Mouse (Mus musculus): Measurements from ENCODE around the gene Zc3h13.

Gene Zc3h13

DNA sequence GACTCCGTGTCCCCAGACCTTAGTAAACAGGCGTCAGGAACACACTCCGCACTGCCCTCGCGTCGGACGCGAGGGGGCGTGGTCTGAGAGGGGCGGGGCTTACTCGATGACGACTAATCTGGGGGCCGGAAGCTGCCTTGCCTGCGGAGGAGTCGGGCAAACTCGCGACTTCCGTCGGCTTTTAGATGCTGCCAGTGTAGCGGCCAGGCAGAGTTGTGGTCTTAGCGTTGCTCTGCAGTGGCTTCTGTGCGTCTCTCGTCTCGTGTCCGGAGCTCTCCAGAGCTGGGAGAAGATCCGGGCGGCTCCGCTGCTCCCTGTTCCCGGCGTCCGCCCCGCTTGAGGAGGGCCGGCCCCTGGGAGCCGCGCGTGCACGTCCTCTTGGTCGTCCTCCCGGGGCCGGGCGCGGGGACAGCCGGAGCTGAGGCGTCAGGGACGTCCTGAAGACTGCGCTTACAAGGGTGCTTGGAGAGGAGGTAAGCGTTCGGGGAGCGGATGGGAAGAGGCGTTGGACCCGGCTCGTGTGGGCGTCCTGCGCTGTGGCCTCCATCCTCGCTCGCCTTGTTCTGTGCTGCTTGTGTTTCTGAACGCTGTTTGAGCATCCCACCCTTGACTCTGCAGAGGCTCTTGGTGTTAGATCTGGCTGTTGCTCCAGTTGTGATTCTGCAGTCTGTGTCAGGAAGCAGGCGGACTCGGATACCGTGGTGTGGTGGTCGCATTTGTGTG lies at the start of gene Zc3h13:
Zc3h13 (plus strand) TSS at position 181 of the 723 bp plus-strand sequence.
- DNase-seq (ENCODE audit: low spot score) = peak; percentile 95

DNA sequence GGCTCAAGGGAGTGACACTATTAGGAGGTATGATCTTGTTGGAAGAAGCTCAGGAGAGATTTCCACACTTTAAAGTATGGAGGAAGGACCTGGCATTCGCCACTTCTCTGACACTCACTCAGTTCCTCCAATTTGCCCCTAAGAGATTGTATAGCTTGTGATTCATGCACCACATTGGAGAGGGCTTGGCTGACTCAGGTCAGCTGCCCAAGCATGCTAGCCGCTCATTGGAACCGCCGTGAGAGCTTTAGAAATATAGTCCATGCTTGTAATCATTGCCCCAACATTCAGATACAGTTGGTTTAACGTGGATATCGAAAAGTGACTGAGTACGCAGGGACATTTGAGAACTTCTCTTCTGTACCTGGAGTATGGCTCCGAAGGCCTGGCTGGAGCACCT lies 48.6 kb upstream of the Zc3h13 start:
- DNase-seq (ENCODE audit: low spot score) = no peak

DNA sequence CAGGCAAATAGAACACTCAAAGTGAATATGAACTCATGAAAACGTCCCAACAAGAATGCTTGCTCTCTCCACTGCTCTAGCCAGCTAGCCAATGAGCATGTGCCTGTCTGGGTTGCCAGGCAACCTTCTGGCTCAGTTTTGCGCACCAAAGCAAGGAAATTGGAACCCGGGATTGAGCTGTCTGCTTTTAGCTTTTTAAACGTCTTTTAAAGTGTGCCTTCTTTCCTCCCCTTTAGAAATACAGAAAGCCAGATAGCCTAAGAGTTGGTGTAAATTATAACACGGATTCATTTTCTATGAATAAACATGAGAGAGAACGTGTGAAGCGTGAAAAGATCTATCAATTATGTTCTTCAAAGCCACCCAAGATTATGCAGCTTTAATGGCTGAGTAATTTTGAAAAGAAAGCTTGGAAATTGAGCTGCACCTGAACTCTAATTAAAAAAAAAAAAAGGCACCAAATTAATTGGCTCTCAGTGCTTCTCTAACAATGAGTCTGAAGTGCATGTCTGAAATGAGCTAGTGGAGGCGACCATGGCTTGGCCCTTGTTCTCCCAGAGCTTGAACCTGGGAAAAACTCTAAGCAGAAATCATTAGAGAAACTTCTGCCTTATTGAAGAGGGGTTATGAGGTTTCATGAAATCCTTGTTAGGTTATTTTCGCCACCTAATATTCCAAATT lies 48.1 kb upstream of the Zc3h13 start:
- DNase-seq (ENCODE audit: low spot score) = no peak

DNA sequence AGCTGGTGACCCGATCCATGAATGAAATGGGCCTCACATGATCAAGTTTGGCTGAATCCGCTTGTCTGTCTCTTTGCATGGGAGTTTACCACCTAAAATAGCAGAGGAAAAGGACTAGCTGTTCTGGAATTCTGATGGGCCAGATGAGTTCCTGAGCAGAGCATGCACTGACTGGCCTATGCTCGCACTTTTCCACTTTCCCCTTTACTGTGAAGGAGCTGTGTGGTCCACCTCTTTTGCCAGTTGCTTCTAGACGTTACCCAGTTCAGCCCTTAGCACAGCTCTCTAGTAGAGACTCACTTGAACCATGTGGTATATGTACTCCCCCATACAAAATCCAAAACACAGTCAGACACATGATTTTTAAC lies 47.6 kb upstream of the Zc3h13 start:
- DNase-seq (ENCODE audit: low spot score) = no peak

DNA sequence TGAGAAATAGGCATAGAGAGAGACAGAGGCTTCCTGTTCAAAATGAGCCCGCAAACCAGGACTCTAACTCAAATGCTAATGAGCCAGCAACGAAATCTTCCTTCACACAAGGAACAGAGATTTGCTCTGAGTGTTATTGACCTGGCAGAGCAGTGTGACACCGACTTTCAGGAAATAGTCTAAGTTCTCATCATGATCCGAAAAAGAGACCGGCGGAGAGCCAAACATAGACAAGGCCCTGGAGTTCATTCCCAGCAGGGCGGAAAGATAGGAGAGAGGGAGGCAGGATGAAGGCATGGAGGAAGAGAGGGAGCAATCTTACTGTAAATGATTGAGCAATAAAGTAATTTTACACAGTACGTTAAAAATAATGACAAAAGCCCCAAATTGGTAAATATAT lies 47.1 kb upstream of the Zc3h13 start:
- DNase-seq (ENCODE audit: low spot score) = no peak

DNA sequence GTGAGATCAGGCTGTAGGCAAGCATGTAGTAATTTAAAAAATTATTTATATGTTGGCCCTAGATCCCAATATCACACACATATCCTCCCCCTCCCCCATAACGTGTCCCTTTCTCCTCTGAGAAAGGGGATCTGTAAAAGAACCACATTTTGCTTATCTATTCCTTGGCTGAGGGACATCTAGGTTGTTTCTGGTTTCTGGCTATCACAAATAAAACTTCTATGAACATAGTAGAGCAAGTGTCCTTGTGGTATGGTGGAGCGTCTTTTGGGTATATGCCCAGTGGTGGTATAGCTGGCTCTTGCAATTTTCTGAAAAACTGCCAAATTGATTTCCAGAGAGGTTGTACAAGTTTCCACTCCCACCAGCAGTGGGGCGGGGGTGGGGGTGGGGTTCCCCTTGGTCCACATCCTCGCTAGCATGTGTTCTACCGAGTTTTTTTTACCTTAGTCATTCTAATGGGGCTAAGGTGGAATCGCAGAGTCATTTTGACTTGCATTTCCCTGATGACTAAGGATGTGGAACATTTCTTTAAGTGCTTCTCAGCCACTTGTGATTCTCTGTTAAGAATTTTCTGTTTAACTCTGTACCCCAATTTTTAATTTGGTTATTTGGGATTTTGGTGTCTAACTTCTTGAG lies 46.0 kb upstream of the Zc3h13 start:
- DNase-seq (ENCODE audit: low spot score) = no peak

DNA sequence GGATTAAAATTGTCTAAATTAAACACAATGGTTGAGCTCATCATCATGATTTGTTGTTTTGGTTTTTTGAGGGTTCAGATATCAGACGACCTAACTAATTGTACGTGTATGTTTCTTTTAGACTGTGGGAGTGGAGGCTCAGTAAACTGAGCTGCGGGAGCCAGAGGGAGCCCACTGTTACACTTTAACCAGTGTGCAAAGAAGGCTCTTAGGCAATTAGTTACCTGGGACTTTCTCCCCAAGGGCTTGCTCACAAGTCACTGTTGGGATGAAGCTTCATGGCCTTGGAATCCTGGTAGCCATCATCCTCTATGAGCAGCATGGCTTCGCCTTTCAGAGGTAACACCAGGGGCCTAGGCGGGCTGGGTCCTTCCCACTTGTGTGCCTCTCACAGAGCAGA lies 42.1 kb upstream of the Zc3h13 start, which contains the start of gene Cpb2:
Cpb2 (plus strand) TSS at position 201 of the 400 bp plus-strand sequence.
- DNase-seq (ENCODE audit: low spot score) = no peak

DNA sequence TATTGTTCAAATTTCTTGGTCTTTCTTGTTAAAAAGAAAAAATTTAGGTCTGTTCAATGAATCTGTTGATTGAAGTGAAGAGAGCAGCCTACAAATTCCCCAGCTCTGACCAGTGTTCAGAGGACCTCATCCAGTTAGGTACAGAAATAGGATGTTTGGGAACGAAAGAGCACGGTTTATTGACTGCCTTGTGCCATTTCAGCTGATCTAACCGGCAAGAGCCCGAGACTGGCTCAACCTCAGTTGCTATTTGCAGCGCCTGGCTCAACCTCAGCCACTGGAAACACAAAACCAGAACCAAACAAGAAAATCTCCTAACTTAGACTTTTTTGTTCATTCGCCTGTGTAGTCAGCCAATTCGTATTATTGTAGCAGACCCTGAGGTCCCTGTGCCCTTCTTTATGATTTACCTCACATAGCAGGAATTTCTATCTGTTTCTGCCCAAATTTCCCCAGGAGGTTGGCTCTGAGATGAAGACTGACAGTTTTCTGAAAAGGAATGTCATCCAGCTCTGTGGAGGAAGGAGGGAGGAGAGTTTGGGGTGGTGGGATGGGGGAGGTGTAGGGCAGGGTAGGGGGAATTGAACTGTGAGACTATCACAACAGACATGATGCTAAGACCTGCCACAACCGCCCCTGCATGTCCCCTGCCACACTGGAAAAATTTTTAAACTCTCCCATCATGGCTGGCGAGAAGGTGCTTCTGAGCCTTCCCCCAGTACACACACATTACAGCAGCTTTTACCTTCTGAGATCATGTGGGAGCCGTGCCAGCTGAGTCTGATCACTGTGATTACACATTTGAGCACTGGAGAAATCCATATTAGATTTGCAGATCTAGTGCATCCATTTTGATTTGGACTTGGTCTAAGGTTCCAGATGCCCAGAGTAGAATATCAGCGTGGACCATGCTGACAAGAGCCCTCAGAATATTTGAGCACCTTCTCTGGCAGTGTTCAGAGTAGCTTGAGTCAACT lies 37.9 kb upstream of the Zc3h13 start:
- no peak for DNase-seq (ENCODE audit: low spot score)

DNA sequence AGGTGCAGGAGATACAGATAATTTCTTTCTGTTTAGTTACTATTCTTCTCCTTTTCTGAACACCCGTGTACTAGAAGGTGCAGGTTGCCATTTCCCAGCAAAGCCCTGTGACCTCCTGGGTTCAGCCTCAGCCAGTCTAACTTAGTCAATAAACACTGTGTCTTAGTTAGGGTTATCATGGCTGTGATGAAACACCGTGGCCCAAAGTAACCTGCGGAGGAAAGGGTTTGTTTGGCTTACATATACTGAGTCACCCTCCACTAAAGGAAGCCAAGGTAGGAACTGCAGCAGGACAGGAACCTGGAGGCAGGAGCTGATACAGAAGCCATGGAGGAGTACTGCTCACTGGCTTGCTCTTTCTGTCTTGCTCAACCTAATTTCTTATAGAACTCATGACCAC lies 33.7 kb upstream of the Zc3h13 start:
- no peak for DNase-seq (ENCODE audit: low spot score)

DNA sequence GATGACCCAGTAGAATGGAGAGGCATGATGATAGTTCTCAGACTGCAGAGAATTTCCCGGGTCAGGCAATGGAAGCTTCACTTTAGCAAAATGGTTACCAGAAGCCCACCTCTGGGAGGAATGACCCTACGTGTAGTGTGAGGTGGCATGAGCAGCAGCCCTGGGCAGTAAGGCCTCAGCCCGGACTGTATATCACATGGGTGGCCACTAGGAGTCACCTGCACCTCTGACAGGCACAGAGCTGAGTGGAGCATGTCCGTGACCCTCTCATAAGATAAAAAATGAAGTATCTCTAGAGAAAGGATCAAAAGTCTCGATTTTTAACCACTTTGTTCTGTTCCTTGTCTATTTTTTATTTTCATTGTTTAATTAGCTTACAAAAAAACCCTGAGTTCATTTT lies 27.7 kb upstream of the Zc3h13 start:
- peak; percentile 7 for DNase-seq (ENCODE audit: low spot score)

DNA sequence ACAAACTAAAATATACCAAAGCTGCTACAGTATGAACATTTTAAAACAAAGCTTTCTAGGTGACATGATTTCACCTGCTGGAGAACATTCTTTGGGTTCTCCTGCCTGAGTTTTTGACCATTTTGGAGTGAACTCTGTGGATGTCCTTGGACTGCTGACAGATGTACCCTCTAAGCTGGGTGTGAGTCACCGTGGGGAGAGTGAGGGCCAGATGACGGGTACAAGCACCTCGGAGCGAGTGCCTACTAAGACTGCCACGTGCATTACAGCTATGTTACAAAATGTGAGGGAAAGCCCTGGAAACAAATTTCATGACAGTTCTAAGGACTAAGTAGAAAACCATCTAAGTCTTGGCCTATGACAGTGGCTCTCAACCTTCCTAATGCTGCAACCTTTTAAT lies 14.6 kb upstream of the Zc3h13 start:
- DNase-seq (ENCODE audit: low spot score) = no peak

DNA sequence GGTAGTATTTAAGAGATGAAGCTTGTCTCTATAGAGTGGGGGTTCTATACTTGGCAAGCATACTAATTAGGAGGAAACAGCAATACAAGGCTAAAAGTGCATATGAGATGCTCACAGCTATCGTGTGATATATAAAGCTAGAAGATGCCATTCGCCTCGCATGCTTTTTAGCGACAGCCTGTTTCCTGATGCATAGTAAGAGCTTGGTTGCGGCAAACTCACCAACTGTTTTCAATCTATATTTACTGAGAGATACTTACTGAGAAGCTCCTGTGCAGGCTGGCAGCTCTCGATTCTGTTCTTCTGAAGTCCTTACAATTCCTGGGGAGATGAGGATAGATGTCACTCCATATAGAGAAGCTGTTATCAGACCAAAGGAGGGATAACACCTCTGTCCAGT lies 4.5 kb upstream of the Zc3h13 start:
- no peak for DNase-seq (ENCODE audit: low spot score)

DNA sequence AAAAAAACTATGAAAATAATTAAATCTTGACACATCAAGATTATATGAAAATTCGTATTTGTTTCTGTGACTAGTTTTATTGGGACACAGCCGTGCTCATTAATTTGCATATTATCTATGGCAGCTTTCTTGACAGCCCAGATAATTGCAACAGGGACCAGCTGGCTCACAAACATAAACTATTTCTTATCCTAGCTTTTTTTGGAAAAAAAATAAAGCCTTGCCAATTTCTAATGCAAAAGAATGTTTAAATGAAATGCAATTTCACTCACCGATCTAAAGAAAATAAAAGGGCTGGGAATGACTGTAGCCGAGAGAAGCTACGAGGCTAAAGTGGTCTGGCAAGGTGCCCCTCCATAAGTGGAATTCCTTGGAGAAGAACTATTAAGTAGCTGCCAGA lies 3.8 kb upstream of the Zc3h13 start:
- no peak for DNase-seq (ENCODE audit: low spot score)

DNA sequence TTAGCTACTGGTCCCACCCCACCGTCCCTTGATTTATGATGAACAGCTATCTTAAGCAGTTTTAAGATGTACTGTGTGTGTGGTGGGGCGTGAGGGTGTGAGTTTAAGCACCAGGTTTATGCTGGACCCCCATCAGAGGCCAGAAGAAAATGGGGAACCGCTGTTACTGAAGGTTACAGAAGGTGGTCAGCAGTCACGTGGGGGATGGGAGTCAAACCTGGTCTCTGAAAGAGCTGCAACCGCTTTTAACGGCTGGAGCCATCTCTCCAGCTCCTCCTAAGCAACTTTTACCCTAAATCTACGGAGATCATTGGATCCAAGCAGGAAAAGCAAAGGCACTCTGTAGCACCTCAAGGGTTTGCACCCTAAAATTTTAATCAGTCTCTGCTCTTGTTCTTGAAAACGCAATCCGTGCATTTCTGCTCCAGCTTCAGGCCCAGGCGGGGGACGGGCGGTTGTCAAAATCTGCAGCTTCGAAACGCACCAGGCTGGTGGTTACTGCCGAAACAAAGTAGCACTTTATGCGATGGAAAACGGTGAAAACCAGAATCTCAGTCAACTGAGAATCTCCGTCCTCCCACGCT lies 472 bp upstream of the Zc3h13 start:
- DNase-seq (ENCODE audit: low spot score) = no peak

DNA sequence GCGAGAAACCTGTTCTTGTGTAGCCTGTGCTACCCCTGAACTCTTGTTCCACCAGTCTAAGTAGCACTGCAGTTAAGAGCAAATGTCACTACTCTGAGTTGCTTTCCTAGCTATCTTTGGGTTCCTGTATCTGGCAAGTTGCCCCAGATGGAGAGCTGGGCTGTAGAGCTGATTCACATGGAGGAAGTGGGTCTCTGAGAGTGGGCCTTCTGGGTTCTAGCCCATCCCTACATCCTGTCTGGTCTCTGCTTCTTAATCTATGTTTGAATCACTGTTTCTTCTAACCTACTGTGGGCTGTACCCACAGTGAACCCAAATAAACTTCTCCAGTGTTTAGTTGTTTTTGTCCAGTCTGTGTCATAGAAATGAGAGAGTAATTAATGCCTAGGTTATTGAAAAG lies 16.9 kb downstream of the Zc3h13 start:
- DNase-seq (ENCODE audit: low spot score) = no peak

DNA sequence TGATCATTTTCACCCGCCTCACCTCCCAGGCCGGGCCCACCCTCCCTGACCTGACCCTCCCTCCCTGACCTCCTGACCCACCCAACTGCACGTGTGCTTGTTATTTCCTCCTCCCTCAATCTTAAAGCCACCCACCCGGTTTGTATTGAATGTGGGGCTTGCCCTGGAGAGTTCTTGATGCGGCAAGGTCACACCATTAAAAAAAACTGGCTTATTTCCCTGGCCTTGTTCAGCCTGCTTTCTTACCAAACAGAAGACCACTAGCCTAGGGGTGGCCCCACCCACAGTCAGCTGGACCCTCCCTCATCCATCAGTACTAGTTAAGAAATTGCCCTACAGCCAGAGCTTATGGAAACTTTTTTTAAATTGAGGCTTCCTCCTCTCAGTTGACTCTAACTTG lies 19.6 kb downstream of the Zc3h13 start:
- DNase-seq (ENCODE audit: low spot score) = no peak

DNA sequence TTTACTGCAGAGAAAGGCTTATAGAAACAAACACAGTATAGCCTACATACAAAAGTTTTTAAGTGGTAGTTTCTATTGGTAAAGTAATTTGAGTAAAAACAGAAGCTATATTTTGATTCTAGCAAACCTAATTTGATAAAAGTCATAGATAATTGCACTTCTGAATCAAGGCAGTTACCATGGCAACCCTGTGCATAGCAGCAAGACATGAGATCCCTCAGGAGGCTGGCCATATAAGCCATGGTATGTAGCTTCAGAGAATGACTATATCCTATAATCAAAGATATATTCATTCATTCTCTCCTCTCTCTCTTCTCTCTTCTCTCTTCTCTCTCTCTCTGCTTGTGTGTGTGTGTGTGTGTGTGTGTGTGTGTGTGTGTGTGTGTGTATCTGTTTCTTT lies 23.7 kb downstream of the Zc3h13 start:
- DNase-seq (ENCODE audit: low spot score) = no peak

DNA sequence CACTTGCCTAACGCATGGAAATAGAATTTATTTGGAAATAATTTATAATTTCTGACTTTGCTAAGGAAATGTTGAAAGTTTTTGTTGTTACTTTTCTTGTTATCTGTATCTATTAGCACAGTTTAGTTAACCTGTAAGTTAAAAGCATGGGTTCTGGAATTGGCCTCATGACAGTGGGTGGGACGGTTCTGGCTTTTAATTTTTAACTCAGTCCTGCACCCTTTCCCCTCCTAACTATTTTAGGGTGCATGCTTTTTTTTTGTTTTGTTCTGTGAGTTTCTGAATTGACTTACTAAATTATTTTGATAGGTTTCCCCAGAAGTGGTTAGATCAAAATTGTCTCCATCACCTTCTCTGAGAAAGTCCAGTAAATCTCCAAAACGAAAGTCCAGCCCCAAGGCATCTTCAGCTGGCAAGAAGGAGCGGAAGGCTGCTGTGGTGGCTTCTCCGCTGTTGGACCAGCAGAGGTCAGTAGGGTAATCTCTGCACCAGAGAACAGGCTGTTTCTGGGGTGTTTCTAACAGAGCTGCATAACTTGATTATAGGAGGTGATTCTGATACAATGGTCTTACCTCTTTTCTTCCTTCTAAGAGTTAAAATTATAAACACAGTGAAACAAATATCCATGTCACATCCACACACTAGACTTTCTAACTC lies 25.3 kb downstream of the Zc3h13 start:
- peak; percentile 33 for DNase-seq (ENCODE audit: low spot score)

DNA sequence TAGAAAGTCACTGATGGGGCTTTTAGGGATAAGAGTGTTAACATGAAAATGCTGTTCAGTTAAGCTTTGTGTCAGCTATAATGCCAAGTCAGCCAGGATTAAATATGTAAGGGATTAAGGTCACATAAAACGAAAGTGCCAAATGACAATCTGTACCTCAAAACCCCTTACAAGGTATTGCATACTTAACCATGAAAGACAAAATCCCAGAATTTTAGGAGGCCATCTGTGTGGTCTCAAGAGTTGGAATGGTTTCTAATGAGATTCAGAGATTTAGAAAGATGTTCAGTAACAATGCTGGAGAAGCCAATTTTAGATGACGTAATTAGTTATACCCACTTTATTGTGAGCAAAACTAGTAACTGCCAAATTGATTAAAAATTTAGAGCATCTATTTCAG lies 30.3 kb downstream of the Zc3h13 start:
- no peak for DNase-seq (ENCODE audit: low spot score)

DNA sequence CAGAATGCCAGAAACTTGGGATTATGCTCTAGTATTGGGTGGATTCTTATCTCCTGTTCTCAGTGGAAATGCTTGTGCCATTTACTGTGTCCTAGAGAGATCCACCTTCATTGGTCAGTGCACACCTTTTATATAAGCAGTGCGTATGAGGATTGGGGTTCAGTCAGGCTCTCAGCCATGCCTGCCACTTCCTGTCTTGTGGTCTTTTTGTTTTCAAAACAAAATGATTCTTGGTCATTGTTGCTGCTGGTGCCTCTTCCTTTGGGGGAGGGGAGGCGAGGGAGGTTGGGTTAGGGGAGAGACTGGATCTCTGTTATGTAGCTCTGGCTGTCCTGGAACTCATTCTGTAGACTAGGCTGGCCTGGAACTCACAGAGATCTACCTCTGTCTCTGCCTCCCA lies 34.6 kb downstream of the Zc3h13 start:
- DNase-seq (ENCODE audit: low spot score) = no peak

DNA sequence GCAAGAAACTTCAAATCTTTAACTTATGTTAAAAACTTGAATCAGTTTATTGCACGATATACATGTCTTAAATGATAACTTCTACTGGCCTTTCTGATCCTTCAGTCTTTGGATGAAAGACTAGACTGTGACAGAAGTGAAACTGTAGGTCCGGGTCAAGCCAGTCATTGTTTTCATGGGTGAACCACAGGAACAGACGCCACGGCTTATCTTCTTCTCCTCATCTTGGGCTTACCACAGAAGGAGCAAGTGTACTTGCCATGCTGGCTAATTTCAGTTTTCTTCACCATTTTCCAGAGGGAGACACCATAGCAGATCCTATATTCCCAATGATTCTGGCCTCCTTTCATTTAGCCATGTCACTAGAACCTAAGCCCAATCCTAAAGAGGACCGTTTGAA lies 36.1 kb downstream of the Zc3h13 start:
- DNase-seq (ENCODE audit: low spot score) = no peak
